Mouse (Mus musculus) T-helper 17 cell (primary cell): ENCODE data around the gene Gm960.

Experiments used
- in situ Hi-C, 2 experiments: fragments of 300-600 bp; cut with MboI, MseI; formaldehyde crosslinking; loops; 1 replicate in 1 of 2; 2 replicates in 1 of 2; pipeline ENCODE4 v1.15.1; 2025; ENCODE audit warnings: high pct_unique_total_duplicates in 2 of 2

The Gm960 gene

DNA sequence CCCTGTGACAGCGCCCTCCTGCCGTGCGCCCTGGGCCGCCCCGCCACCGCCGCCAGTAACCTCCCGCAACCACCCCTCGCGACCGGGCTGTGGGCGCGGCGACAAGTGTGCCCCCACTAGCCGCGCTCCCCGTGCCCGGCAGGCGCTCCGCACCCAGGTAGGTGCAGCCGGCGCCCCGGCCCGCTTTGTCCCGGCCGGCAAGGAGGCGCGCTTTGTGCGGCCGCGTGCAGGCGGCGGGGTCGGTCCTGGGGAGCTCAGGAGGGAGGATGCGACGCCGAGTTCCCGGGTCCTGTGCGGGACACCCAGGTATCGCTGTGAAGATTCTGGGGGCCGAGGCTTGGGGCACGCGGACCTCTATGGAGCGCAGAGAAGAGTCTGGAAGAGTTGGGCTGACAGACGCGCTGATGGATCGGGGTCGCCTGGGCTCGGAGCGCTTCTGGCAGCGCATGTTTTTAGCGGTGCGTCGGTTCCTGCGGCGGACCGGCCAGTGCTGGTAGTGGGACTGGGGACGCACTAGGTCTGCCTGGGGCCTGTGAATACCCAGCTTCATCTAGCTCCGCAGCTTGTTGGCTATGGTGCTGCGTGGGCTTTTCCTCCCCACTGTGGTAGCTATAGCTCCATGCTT, 13.8 kb upstream of the Gm960 start:
- in situ Hi-C loops: no loop called here

DNA sequence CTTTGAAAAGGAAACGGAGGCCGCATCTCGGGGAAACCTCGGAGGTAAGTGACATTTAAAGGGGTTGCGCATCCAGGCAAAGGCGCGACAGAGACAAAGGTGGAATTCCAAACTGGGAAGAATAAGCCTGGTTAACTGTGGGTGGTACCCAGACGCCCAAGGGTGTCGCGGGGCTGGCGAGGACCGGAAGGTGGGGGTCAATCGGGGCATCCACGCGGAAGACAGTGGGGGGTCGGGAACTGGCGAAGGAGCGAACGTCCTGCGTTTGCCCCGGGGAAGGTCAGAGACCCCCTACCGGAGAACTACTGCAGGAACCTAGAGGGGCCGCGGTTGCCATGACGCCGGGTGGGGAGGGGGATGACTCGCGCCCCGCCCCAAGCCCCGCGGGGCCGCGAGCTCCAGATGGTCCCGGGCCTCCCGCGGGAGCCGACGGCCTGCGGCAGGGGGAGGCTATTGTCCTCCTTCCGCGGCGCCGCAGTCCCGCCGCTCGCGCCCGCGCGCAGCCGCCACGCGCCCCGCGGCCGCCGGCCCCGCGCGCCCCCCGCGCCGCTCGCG, 13.2 kb upstream of the Gm960 start:
- in situ Hi-C loops: no loop called here

DNA sequence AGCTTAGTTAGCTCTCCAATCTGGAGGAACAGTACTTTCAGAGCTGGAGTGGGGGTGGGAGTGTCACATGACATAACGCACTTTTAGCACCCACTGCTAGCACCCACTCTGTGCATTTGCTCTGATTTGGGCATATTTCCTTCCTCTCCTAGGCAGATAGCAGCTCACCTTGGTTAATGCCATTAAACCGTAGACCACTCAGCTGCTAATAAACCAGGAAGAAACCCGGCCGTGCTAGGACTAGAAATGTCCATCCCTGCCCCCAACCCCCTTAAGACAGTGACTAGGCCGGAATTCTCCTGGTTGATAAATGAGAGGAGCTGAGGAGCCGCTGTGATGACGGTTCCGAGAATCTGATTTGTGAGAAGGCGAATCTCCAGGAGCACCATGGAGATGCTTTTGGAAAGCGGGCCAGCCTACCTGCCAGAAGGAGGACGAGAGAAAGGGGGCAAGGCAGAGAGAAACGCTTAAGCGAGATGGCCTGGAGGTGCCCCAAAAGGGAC, 12.7 kb upstream of the Gm960 start, which contains the start of gene Sptbn2:
TSS of gene Sptbn2 (plus strand) at position 70 of the 503 bp plus-strand sequence.
- in situ Hi-C loops: no loop called here

DNA sequence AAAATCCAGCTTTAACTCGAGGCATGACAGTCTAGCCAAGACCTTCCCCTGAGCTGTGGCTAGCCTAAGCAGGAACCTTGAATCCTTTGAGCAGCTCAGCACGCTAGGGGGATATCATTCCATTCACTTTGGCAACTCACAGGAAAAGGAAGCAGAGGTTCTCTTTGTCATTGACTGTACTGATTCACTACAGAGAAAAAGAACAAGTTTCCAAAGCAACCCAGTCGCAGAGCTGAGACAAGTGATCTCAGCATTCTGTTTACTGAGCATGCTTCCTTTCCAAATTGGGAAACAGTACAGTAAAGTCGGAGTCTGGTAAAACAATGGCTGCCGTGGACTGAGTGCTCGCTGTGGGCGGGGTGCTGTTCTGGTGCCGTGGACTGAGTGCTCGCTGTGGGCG, 10.3 kb upstream of the Gm960 start:
- in situ Hi-C loops: no loop called here

DNA sequence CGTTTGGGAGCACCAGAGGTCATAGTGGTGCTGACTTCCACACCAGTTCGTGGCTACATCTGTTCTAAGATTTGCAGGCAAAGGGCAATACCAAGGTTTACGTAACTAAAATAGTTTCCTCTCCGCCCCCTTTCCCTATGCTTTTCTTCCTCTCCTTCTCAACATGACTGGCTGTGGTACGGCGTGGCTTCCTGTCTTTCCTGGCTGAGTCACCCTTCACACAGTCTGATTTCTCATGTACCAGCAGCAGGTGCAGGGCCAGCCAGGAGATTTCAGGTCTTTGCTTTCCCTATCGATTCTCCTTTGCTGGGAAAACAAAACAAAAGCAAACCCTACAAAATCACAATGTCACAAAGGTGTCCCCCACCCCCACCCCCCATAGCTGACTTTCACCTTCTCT, 2.8 kb upstream of the Gm960 start:
- in situ Hi-C loops: no loop called here

DNA sequence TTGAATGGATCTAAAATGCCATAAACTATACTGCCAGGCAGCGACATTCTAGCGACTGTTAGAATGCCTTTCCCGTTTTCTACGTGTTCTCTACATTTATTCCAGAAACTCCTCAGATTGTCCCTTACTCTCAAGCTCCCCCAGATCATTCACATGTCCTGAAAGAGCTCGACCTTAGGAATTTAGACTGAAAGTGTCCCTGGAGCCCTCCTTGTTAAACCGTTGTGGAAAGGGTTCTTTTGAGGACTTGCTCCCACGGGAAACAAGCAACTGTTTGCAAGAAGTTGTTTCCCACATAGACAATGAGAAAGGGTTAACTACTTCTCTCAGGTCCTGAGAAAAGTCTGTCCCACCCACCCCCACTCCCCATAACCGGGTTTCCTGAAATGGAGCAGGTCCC, 2.2 kb upstream of the Gm960 start:
- in situ Hi-C loops: no loop called here

DNA sequence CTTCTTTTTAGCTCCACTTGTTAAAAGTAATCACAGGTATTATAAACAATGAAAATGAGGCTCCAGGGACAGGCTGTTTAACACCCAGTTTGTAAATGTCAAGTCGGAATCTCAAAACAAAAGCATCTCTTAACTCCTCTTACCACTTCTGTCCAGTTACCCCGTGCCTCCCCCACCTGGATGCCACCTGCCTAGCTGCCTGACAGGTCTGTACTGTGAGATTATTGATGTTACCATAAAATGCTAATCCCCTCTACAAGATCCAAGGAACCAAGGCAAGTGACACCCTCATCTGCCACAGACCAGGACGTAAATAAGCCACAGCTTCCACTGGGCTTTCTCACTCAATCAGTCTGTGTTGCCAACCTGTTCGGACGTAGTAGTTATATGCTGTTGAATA, 1.4 kb upstream of the Gm960 start:
- in situ Hi-C loops: no loop called here

DNA sequence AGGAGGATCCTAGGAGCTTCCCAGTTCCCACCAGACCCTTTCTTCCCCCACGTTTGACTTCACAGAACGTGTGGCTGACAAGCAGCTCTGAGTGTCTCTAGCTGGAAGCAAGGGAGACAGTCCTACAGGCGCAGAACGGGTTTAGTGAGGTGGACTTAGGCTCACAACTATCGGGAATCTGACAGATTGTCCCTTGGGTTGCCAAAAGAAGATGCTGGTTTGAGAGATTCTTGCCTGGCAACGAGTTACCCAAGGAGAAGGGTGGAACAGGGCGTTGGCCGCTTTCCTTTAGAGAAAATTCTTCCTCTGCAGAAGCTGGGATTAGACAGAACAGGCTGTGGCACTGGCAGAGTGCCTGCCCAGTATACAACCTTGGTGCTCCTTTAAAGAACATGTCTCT, 388 bp upstream of the Gm960 start:
- in situ Hi-C loops: no loop called here

DNA sequence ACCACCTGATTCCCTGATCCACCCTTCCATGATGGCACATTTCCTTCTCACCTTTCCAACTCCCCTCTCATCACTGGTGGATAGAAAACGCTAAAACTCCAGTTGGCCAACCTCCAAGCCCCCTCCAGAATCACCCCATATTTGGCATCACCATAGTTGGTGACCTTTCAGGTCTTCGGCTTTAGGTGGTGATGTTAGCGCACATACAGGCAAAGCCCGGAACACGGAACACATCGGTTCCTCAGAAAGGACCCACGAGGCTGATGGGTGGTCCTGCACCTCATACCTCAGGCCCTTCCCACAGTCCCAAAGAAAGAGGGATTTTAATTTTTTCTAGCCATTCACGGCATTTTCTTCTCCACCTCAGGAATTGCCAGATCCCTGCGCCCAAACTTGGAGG, 747 bp downstream of the Gm960 start:
- in situ Hi-C loops: no loop called here

DNA sequence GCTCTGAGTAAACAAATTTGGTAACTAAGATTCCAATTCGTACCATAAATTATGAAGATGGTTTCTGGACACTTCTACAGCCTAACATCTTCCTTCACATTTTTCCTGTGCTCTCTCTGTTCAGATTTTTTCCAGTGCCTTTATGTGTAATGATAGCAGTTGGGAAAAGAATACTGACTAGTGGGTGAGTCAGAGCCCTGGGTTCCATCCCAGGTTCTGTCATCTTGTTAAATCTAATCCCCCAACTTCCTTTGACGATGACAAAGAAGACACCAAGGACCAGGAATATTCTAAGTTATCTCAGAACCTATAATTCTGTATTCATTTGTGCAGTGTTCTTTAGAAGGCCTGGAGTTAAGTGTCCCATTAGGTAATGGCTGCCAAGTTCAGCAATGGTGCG, 1.3 kb downstream of the Gm960 start:
- in situ Hi-C loops: no loop called here

DNA sequence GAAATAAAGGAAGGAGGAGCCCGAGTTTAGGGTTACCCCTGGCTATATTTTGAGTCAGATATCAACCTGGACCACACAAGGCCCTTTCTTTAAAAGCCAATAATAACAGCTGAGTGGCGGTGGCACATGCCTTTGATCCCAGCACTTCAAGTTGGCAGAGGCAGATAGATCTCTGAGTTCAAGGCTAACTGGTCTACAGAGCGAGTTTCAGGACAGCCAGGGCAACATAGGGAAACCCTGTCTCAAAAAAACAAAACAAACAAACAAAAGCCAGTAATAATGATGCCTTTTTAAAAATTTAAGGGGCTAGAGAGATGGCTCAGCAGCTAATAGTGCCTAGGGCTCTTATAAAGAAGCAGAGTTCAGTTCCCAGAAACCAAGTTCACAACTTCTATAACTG, 4.1 kb downstream of the Gm960 start:
- in situ Hi-C loops: no loop called here

DNA sequence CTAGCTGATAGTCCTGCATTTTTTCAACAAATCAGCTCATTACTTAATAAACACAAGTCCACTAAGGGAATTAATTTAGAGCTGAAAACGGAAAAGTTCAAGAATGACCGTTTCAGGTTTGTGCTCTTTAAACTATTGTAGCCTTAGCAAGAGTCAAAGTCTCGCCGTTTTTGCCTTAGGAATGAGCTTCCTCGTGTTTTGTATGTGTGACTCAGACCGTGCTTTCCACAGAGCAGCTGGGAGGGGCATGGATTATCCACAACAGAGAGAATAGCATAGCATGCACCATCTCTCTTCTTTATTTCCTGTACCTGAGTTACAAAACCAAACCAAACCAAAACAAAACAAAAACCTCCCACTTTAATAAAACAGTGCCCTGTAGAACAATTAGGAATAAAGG, 26.1 kb downstream of the Gm960 start:
- in situ Hi-C loops: no loop called here

DNA sequence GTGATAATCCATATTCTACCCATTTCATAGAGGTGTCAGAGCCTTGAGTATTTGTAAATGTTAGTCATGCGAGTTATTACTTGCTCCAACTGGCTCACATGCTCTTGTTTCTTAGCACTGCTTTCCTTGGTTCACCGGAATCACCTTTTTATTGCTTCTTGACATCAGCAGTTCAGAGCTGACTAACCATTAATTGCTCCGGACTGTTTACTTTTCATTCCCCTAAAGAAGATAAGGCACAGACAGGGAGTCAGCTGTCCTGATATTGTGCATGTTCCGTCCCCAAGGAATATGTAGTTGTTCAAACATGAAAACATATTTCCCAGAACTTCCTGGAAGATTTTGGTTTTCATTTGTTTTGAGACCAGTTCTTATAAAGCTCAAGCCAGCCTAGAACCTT, 27.7 kb downstream of the Gm960 start:
- in situ Hi-C loops: no loop called here

DNA sequence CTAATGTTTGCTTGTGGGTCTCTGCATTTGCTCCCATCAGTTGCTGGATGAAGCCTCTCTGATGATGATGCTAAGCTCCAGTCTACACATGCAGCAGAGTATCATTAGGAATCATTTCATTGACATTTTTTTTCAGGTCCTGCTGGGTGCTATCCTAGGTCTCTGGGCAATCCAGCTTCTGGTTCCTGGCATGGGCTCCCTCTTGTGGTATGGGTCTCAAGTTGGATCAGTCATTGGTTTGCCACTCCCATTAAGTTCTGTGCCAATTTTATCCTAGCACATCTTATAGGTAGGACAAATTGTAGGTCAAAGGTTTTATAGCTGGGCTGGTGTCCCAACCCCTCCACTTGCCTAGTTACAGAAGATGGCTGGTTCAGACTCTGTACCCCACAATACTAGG, 31.7 kb downstream of the Gm960 start:
- in situ Hi-C loops: no loop called here

DNA sequence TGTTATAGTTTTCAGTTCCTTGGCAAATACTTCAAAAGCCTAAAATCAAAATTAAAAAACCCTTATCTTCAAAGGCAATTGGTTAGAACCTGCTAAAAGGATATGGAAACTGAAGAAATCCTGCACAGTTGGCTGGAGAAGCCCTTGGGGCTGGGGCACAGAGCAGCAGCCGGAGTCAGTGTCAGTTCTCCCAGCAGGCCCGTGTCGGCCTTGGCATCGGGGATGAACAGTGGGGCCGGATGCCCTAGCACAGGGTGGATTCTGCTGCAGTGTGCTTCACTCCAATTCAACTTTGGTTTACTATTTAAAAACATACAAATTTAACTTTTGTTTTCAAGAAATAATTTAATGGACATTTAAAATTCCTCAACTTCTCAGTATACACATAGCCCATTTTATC, 40.3 kb downstream of the Gm960 start:
- in situ Hi-C loops: no loop called here

DNA sequence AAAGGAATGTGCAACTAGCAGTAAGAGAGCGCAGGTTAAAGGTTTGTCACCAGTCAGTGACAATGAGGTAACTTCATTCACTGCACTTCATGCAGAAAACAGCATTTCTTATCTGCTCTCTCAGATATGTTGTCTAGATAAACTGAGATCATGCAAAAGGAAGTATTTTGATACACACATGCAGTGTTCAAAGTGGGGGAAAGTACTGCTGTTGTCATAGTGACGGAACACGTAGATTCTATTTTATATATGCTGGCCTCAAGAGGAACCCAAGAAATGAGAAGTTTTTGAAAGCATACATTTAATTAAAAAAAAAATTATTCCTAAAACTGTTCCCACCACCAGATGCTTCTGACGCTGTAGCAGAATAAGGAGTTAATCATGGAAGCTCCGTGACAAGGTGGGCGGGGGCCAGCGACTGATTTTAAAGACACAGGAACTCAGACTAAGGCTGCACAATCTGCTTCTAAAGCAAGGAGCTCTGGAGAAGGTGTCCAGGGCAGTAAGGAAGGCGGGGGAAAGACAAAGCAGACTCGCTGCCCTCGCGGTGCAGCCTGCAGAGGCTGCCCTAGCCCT, 51.5 kb downstream of the Gm960 start:
- in situ Hi-C loops: loop anchor here (5.0 kb wide), 1 partner anchor 95 kb away; no protein-coding TSS in a partner anchor

DNA sequence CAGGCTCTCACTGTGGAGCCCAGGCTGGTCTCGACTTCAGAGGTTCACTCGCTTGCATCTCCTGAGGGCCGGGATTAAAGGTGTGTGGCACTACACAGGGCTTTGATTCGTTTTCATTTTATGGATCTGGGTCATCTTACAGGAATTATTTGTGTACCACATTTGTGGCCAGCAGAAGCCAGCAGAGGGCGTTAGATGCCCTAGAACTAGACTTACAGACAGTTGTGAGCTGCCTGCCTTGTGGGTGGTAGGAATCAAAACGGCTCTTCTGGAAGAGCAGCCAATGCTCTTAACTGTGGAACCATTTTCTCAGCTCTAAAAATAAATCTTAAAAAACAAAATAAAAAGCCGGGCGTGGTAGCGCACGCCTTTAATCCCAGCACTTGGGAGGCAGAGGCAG, 54.2 kb downstream of the Gm960 start:
- in situ Hi-C loops: no loop called here

DNA sequence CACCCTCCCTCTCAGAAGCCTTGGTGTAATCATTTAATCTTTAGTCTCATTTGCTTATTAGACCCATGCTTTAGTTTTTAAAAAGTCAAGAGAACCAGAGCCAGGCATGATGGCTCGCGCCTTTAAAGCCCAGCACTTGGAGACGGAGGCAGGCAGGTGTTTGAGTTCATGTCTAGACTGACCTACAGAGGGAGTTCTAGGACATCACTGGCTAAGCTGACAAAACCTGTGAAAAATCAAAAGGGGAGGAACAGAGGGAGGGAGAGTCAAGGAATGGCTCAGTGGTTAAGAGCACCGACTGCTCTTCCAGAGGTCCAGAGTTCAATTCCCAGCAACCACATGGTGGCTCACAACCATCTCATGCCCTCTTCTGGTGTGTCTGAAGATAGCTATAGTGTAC, 62.5 kb downstream of the Gm960 start:
- in situ Hi-C loops: no loop called here

DNA sequence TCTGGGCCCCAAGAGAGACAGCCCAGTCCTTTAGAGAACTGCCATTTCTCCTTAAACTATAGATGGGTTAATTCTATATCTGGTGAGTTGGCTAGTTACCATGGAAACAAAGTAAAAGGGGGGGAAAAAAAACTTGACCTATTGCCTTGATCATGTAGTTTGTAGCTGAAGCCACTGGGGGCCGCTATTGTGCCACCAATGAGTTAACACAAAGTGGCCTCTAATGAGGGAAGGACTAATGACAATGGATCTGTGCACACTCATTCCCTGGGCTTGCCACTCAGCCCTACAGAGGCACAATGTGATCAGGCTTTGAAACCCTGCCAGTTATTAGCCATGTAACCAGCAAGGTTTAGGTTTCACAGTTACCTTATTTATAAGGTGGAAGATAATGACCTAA, 69.6 kb downstream of the Gm960 start:
- in situ Hi-C loops: loop anchor here in 1 of 2 experiments (10.0 kb wide), 1 partner anchor 216 kb away; no protein-coding TSS in a partner anchor

DNA sequence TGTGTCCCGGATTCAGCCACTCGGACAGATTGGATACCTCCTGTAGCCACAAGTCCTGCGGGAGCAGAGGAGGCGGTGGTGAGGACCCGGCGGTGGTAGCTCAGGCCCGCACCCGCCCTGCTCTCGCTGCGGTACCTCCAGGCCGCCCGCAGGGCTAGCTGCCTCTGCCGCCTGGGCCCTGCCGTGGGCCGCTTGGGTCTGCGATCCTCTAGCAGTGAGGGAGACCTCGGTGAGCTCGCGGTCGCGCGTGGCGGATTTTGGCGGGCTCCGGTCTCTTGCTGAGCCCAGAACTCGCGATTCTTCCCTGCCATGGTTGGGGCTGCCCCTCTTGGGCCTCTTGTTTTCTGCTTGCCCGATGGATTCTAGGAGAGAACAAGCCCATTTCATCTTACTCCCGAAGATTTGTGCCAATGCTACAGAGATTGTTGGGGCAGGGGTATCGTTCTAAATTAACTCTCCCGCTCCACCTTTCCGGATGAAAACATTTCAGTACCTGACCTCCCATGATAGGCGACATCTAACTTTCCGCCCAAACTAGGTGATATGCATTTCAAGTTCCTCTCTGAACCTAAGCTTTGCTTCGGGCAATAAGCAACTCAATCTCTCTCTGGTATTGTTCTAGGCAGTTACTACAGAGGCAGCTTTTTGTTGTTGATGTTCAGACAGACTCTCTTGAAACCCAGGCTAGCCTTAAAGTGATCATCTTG, 72.5 kb downstream of the Gm960 start:
- in situ Hi-C loops: loop anchor here in 1 of 2 experiments (10.0 kb wide), 1 partner anchor 219 kb away; no protein-coding TSS in a partner anchor

DNA sequence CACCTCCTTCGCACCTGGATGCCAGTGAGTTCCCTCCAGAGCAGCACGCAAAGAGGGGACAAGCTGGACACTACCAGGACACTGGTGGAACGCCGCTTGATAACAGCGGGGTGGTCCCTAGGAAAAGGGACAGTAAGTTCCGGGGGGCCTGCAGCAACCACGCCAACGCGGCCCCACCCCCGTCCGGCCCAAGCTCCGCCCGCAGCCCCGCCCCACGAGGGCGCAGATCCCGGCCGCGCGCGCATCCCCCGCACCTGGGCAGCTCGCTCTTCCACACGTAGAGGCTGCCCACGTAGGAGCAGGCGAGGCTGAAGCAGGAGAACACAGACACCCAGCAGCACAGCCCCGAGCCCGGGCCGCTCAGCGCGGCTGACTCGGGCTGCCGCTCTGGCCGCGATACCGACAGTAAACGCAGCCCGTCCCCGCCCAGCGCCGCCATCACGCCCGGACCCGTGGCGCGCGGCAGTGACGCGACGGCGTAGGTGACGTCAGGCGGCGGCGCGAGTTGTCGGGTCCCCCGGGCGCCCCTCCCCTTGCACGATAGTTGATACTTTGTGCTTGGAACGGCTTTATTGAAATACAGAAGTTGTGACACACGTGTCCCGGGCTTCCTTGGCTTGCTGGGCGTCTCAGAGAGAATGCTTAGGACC, 73.2 kb downstream of the Gm960 start, which contains the start of gene Rce1:
TSS of gene Rce1 (minus strand) at position 463 of the 650 bp plus-strand sequence.
- in situ Hi-C loops: loop anchor here in 1 of 2 experiments (10.0 kb wide), 1 partner anchor 219 kb away; no protein-coding TSS in a partner anchor
